Mouse (Mus musculus): ENCODE results near the gene Acss3.

GRCm38 (mm10) chr10:107116709-107117267 lies 6.7 kb downstream of the Acss3 start:
- no peak for TF ChIP-seq POLR2A (IDR thresholded peaks at IDR 0.05; ENCODE audit: insufficient read depth, low read length)
- no peak for TF ChIP-seq CTCF (IDR thresholded peaks at IDR 0.05; ENCODE audit: low read depth, low read length)
- TF ChIP-seq EP300 (IDR thresholded peaks at IDR 0.05; ENCODE audit: insufficient read depth, low read depth, low read length), result no peak

All from ES-Bruce4 (cell line).